Mouse (Mus musculus): ENCODE measurements around the gene Nfe2l1. TPM values are rescaled to one million over a fixed set of nuclear protein-coding genes. Genes with fewer than 3 reads are reported as not detected.
A peak's percentile ranks its signal among the peaks of the same experiment; 100 is the strongest.

Nfe2l1 gene
- polyA plus RNA-seq (2014; fragmentation: Nextera tagmentation; extraction: Ambion mirVana) = 40.1 and 46.3 TPM in 2 replicates

DNA sequence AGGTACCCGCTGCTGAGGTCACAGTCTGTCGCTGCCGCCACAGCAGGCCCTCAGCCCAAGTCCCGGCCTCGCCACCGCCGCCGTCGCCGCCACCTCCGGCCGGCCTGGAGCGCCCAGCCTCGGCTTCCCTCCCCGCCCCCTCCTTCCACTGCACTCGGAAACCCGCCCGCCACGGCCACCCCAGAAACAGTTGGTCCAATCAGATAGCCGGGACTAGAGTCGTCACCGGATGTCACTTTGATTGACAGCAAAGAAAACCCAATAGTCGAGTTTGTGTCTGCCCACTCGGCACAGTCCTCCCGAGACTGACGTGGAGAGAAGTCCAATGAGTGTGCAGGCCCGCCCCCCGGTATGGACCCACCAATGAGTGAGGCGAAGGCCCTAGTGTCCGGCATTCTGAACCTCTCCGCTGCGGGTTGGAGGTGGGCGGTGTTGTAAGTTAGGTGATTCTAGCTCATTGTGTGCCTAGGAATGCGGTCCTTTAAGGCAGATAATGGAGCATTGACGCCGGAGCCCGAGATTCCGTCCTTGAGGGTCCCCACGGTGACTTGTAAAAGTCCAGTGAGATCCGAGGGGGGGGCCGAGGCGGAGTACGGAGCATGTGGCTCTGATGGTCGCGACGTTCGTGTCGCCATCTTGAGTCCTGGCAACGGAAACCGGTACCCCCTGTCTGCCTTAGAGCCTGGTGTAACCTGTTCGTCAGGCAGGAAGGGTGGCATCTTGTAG lies at the start of gene Nfe2l1:
Gene Nfe2l1 (minus strand): TSS at position 156 of the 726 bp plus-strand sequence.
- Histone ChIP-seq H3K27me3 (ENCODE audit: control insufficient read depth, insufficient read depth, low read length) (no peaks in the 10 kb centered on the region; the same call in 1 of the 2 replicates), H3K36me3 (ENCODE audit: control insufficient read depth, insufficient read depth, low read length) (peaks cover 24% of the 10 kb centered on the region), H3K27ac (replicated peaks; ENCODE audit: low read depth, low read length) (peak within 1 kb of the TSS; percentile 90), H3K9me3 (ENCODE audit: control insufficient read depth, low read length) (no peaks in the 10 kb centered on the region), H3K4me2 (ENCODE audit: low read length) (peak within 1 kb of the TSS; percentile 67), H3K4me3 (replicated peaks; ENCODE audit: low read depth, low read length) (peak within 1 kb of the TSS; percentile 79), H3K9ac (replicated peaks; ENCODE audit: low read length) (peak within 1 kb of the TSS; percentile 77), H3K4me1 (ENCODE audit: control insufficient read depth, insufficient read depth, low read length) (peaks cover 45% of the 10 kb centered on the region)
- peak; percentile 100 for ATAC-seq (ENCODE audit: low FRiP score, low TSS enrichment)
- WGBS = under 1% methylated on average over 51 of the region's 51 CpGs
- DNase-seq = peak; percentile 98

- Histone ChIP-seq H3K27ac (replicated peaks; ENCODE audit: low read depth, low read length) (peak overlapping the region; percentile 100), H3K36me3 (ENCODE audit: control insufficient read depth, insufficient read depth, low read length) (no peaks in the 10 kb centered on the region), H3K9me3 (ENCODE audit: control insufficient read depth, low read length) (no peaks in the 10 kb centered on the region), H3K9ac (replicated peaks; ENCODE audit: low read length) (no peak overlapping the region), H3K4me2 (ENCODE audit: low read length) (no peak overlapping the region), H3K4me3 (replicated peaks; ENCODE audit: low read depth, low read length) (no peak overlapping the region), H3K27me3 (ENCODE audit: control insufficient read depth, insufficient read depth, low read length) (no peaks in the 10 kb centered on the region), H3K4me1 (ENCODE audit: control insufficient read depth, insufficient read depth, low read length) (peaks cover 46% of the 10 kb centered on the region)
- DNase-seq = peak; percentile 44
- no peak for ATAC-seq (ENCODE audit: low FRiP score, low TSS enrichment)
- 5% methylated on average over 7 of the region's 7 CpGs for whole genome bisulfite sequencing
Measured at GRCm38 (mm10) chr11:96879359-96879758, 49.6 kb upstream of the Nfe2l1 start.

DNA sequence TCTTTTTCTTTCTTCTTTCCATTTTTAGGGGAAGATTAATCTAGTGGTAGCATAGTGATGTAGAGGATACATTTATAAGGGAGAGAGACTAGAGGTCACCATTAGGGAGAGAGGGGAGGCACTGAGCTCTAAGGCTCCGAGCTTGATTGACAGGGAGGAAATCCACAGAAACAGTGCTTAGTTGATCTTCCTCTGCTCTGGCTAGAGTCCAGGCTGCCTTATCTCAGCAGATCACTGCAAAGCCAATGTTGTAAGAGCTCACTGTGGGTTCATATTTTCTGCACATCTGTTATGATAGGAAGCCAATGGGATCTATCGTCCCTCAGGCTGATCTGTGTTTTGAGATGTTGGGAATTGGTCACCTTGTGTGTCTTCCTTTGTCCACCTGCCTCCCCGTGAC lies 48.9 kb upstream of the Nfe2l1 start:
- 15% methylated on average over 3 of the region's 3 CpGs for WGBS
- peaks cover 53% of the 10 kb centered on the region for H3K4me1 ChIP-seq (ENCODE audit: control insufficient read depth, insufficient read depth, low read length)

GRCm38 (mm10) chr11:96877071-96877470 lies 47.3 kb upstream of the Nfe2l1 start:
- ATAC-seq (ENCODE audit: low FRiP score, low TSS enrichment) (no peak), DNase-seq (peak; percentile 52)
- peak overlapping the region; percentile 54 for H3K4me2 ChIP-seq (ENCODE audit: low read length)
- no peaks in the 10 kb centered on the region for H3K36me3 ChIP-seq (ENCODE audit: control insufficient read depth, insufficient read depth, low read length)
- WGBS = 29% methylated on average over 4 of the region's 4 CpGs
- peak overlapping the region; percentile 100 for H3K27ac ChIP-seq (replicated peaks; ENCODE audit: low read depth, low read length)
- H3K9me3 ChIP-seq (ENCODE audit: control insufficient read depth, low read length) = no peaks in the 10 kb centered on the region
- no peak overlapping the region for H3K4me3 ChIP-seq (replicated peaks; ENCODE audit: low read depth, low read length)
- peaks cover 69% of the 10 kb centered on the region for H3K4me1 ChIP-seq (ENCODE audit: control insufficient read depth, insufficient read depth, low read length)
- H3K27me3 ChIP-seq (ENCODE audit: control insufficient read depth, insufficient read depth, low read length) = no peaks in the 10 kb centered on the region
- peak overlapping the region; percentile 65 for H3K9ac ChIP-seq (replicated peaks; ENCODE audit: low read length)

More for the DNA sequence above, 48.9 kb upstream of the Nfe2l1 start:
- Histone ChIP-seq H3K27me3 (ENCODE audit: control insufficient read depth, insufficient read depth, low read length) (no peaks in the 10 kb centered on the region), H3K27ac (replicated peaks; ENCODE audit: low read depth, low read length) (peak overlapping the region; percentile 100), H3K9ac (replicated peaks; ENCODE audit: low read length) (no peak overlapping the region), H3K4me2 (ENCODE audit: low read length) (no peak overlapping the region), H3K9me3 (ENCODE audit: control insufficient read depth, low read length) (no peaks in the 10 kb centered on the region), H3K4me3 (replicated peaks; ENCODE audit: low read depth, low read length) (no peak overlapping the region), H3K36me3 (ENCODE audit: control insufficient read depth, insufficient read depth, low read length) (no peaks in the 10 kb centered on the region)
- ATAC-seq (ENCODE audit: low FRiP score, low TSS enrichment) = no peak
- DNase-seq = peak; percentile 18

GRCm38 (mm10) chr11:96876300-96877040 lies 46.7 kb upstream of the Nfe2l1 start:
- Histone ChIP-seq H3K27ac (replicated peaks; ENCODE audit: low read depth, low read length) (peak overlapping the region; percentile 100), H3K4me1 (ENCODE audit: control insufficient read depth, insufficient read depth, low read length) (peaks cover 69% of the 10 kb centered on the region), H3K4me2 (ENCODE audit: low read length) (peak overlapping the region; percentile 54), H3K4me3 (replicated peaks; ENCODE audit: low read depth, low read length) (no peak overlapping the region; the same call in 1 of the 2 replicates), H3K9me3 (ENCODE audit: control insufficient read depth, low read length) (no peaks in the 10 kb centered on the region), H3K9ac (replicated peaks; ENCODE audit: low read length) (peak overlapping the region; percentile 65), H3K36me3 (ENCODE audit: control insufficient read depth, insufficient read depth, low read length) (no peaks in the 10 kb centered on the region), H3K27me3 (ENCODE audit: control insufficient read depth, insufficient read depth, low read length) (no peaks in the 10 kb centered on the region)
- peak; percentile 77 for DNase-seq
- ATAC-seq (ENCODE audit: low FRiP score, low TSS enrichment) = peak; percentile 75
- 1% methylated on average over 13 of the region's 13 CpGs for WGBS

DNA sequence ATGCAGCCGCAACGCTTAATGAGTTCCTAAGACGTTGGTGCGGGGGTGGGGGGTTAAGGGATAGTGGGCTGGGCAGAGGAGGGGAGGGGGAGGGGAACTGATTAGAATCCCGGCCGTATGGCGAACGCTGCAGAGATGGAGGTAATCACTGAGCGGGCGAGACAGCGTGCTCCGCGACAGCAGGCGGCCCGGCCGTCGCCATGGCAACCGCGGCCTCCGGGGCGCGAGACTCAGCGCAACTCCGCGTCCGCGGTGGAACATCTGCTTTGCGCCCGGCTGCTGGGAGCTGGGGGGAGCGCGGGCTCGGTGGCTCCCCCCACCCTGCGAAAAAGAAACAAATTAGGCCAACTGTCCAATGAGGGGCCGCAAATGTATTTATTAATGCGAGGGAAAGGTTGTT lies 46.0 kb upstream of the Nfe2l1 start:
- H3K4me3 ChIP-seq (replicated peaks; ENCODE audit: low read depth, low read length) = peak overlapping the region; percentile 15; the same call in 1 of the 2 replicates
- H3K9ac ChIP-seq (replicated peaks; ENCODE audit: low read length) = no peak overlapping the region
- no peaks in the 10 kb centered on the region for H3K36me3 ChIP-seq (ENCODE audit: control insufficient read depth, insufficient read depth, low read length)
- no peaks in the 10 kb centered on the region for H3K27me3 ChIP-seq (ENCODE audit: control insufficient read depth, insufficient read depth, low read length)
- ATAC-seq (ENCODE audit: low FRiP score, low TSS enrichment) (peak; percentile 88), DNase-seq (peak; percentile 98)
- peak overlapping the region; percentile 100 for H3K27ac ChIP-seq (replicated peaks; ENCODE audit: low read depth, low read length)
- peak overlapping the region; percentile 54 for H3K4me2 ChIP-seq (ENCODE audit: low read length)
- WGBS = under 1% methylated on average over 35 of the region's 35 CpGs
- no peaks in the 10 kb centered on the region for H3K9me3 ChIP-seq (ENCODE audit: control insufficient read depth, low read length)
- H3K4me1 ChIP-seq (ENCODE audit: control insufficient read depth, insufficient read depth, low read length) = peaks cover 69% of the 10 kb centered on the region

DNA sequence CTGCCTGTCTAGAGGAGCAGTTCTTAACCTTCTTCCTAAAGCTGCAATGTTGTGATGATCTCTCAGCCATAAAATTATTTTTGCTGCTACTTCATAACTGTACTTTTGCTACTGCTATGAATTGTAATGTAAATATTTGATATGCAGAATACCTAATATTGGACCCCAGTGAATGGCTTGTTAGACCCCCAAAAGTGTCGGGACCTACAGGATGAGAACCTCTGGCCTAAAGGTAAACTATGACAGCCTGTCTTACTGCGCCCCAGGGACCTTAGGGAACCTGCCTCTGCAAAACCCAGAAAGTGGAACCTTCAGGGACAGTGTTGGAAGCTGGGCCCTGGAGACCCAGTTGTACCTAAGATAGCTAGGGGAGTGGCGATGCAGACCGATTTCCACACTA lies 45.5 kb upstream of the Nfe2l1 start:
- no peak for DNase-seq
- Histone ChIP-seq H3K9me3 (ENCODE audit: control insufficient read depth, low read length) (no peaks in the 10 kb centered on the region), H3K4me3 (replicated peaks; ENCODE audit: low read depth, low read length) (no peak overlapping the region), H3K27me3 (ENCODE audit: control insufficient read depth, insufficient read depth, low read length) (no peaks in the 10 kb centered on the region), H3K27ac (replicated peaks; ENCODE audit: low read depth, low read length) (peak overlapping the region; percentile 100), H3K9ac (replicated peaks; ENCODE audit: low read length) (peak overlapping the region; percentile 10; the same call in 1 of the 2 replicates), H3K4me1 (ENCODE audit: control insufficient read depth, insufficient read depth, low read length) (peaks cover 69% of the 10 kb centered on the region), H3K4me2 (ENCODE audit: low read length) (peak overlapping the region; percentile 54), H3K36me3 (ENCODE audit: control insufficient read depth, insufficient read depth, low read length) (no peaks in the 10 kb centered on the region)
- no peak for ATAC-seq (ENCODE audit: low FRiP score, low TSS enrichment)
- WGBS = 7% methylated on average over 4 of the region's 4 CpGs

GRCm38 (mm10) chr11:96873601-96874140 lies 43.9 kb upstream of the Nfe2l1 start:
- peak overlapping the region; percentile 100 for H3K27ac ChIP-seq (replicated peaks; ENCODE audit: low read depth, low read length)
- ATAC-seq (ENCODE audit: low FRiP score, low TSS enrichment) (no peak), DNase-seq (peak; percentile 52)
- WGBS = 2% methylated on average over 11 of the region's 11 CpGs
- H3K9me3 ChIP-seq (ENCODE audit: control insufficient read depth, low read length) = no peaks in the 10 kb centered on the region
- peak overlapping the region; percentile 32; the same call in 1 of the 2 replicates for H3K9ac ChIP-seq (replicated peaks; ENCODE audit: low read length)
- H3K4me1 ChIP-seq (ENCODE audit: control insufficient read depth, insufficient read depth, low read length) = peaks cover 59% of the 10 kb centered on the region
- peak overlapping the region; percentile 45 for H3K4me2 ChIP-seq (ENCODE audit: low read length)
- no peaks in the 10 kb centered on the region for H3K36me3 ChIP-seq (ENCODE audit: control insufficient read depth, insufficient read depth, low read length)
- H3K27me3 ChIP-seq (ENCODE audit: control insufficient read depth, insufficient read depth, low read length) = no peaks in the 10 kb centered on the region
- no peak overlapping the region for H3K4me3 ChIP-seq (replicated peaks; ENCODE audit: low read depth, low read length)

Data from midbrain, embryonic 14.5 days (tissue).